Mouse (Mus musculus): ENCODE data around the gene Chrnd.

Gene Chrnd

GRCm38 (mm10) chr1:87190429-87190828 lies at the start of gene Chrnd:
Gene Chrnd, plus strand, starts transcription at chr1:87190607.
- DNase-seq = no peak

- peak in 1 of 2 experiments; percentile 0 for DNase-seq
These were observed 48.9 kb upstream of the Chrnd start for GRCm38 (mm10) chr1:87141550-87141949.

- peak; percentile 9 to 35 for DNase-seq
These were observed 48.0 kb upstream of the Chrnd start for GRCm38 (mm10) chr1:87142456-87142855.

GRCm38 (mm10) chr1:87143141-87143540 lies 47.3 kb upstream of the Chrnd start:
- DNase-seq = peak in 1 of 2 experiments; percentile 0

- no peak for DNase-seq
These were observed 41.0 kb upstream of the Chrnd start for GRCm38 (mm10) chr1:87149422-87149821.

GRCm38 (mm10) chr1:87151286-87151685 lies 39.1 kb upstream of the Chrnd start:
- no peak for DNase-seq

- peak; percentile 21 for DNase-seq
These were observed 36.5 kb upstream of the Chrnd start for GRCm38 (mm10) chr1:87153776-87154500.

GRCm38 (mm10) chr1:87154501-87155120 lies 35.8 kb upstream of the Chrnd start:
- peak; percentile 11 to 33 for DNase-seq

- peak; percentile 42 to 45 for DNase-seq
These were observed 34.7 kb upstream of the Chrnd start for GRCm38 (mm10) chr1:87155531-87156198.

- no peak for DNase-seq
These were observed 34.2 kb upstream of the Chrnd start, which contains the start of gene Ecel1 for GRCm38 (mm10) chr1:87156199-87156587. Gene Ecel1, minus strand, starts transcription at chr1:87156521.

GRCm38 (mm10) chr1:87159396-87159795 lies 31.0 kb upstream of the Chrnd start:
- no peak for DNase-seq

- DNase-seq = no peak
These were observed 26.1 kb upstream of the Chrnd start for GRCm38 (mm10) chr1:87164164-87164795.

- no peak for DNase-seq
These were observed 25.6 kb upstream of the Chrnd start for GRCm38 (mm10) chr1:87164796-87165184.

- peak in 1 of 2 experiments; percentile 12 for DNase-seq
These were observed 19.9 kb upstream of the Chrnd start for GRCm38 (mm10) chr1:87170458-87170857.

GRCm38 (mm10) chr1:87171312-87171711 lies 19.1 kb upstream of the Chrnd start:
- no peak for DNase-seq

- peak in 1 of 2 experiments; percentile 15 for DNase-seq
These were observed 18.1 kb upstream of the Chrnd start for GRCm38 (mm10) chr1:87172316-87172715.

- peak; percentile 80 to 85 for DNase-seq
These were observed 16.1 kb upstream of the Chrnd start for GRCm38 (mm10) chr1:87174006-87174955.

GRCm38 (mm10) chr1:87175852-87176292 lies 14.5 kb upstream of the Chrnd start:
- peak; percentile 78 to 85 for DNase-seq

- DNase-seq = no peak
These were observed 9.5 kb upstream of the Chrnd start for GRCm38 (mm10) chr1:87180896-87181295.

GRCm38 (mm10) chr1:87183013-87183412 lies 7.4 kb upstream of the Chrnd start, which contains the start of gene Prss56:
Gene Prss56, plus strand, starts transcription at chr1:87183313.
- DNase-seq = no peak

- DNase-seq = peak; percentile 38 to 50
These were observed 6.2 kb upstream of the Chrnd start for GRCm38 (mm10) chr1:87183998-87184750.
